ENCODE assay signal across 7 mouse cellular contexts in the genomic region with DNA sequence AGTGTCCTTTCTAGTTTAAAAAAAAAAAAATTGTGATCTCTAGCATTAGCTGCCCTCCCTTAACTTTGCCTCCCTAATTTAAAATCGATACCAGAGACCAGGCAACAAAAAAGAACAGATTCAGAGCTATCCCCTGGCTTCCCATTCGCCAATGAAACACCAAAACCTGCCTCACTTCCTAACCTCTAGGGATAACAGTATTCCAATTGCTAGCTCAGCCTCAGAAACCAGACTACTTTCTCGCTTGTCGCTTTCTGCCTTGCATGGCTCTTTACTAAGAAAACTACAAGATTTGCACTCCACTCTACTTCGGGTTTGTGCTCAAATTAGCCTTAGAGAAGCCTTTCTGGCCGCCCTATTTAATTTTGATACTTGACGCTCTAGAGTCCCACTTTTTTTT. TPM values are rescaled to one million over a fixed set of nuclear protein-coding genes. Genes with fewer than 3 reads are reported as not detected.
DNase-seq lines count a peak whose midpoint lies in the region; ATAC-seq and TF ChIP-seq lines count a peak whose summit lies in the region.

No protein-coding gene starts in this region.

- peak; percentile 11 for DNase-seq in ovary, postnatal 14 days (ENCODE audit: low spot score)
- no peak for DNase-seq in ovary, postnatal 10 days (ENCODE audit: low spot score)
- DNase-seq in limb, embryonic 14.5 days (ENCODE audit: low spot score), result no peak
- DNase-seq in frontal cortex, postnatal 25 days (ENCODE audit: low spot score in 2 of 2), result no peak
- no peak for DNase-seq in thymus, adult 18-20 months

- peak overlapping the region; percentile 81 for H3K9ac ChIP-seq in limb, embryonic 14.5 days (ENCODE audit: low read depth, low read length, severe bottlenecking)
- peak overlapping the region; percentile 16; the same call in 1 of the 2 replicates for H3K9ac ChIP-seq in stomach, embryonic 15.5 days

- peaks cover 7% of the 10 kb centered on the region for H3K4me1 ChIP-seq in limb, embryonic 14.5 days (ENCODE audit: control insufficient read depth, insufficient read depth, low read length)
- H3K4me1 ChIP-seq in stomach, embryonic 15.5 days, result peaks cover 4% of the 10 kb centered on the region; the same call in 1 of the 2 replicates

- H3K27ac ChIP-seq in limb, embryonic 14.5 days (replicated peaks; ENCODE audit: low read depth, low read length), result peak overlapping the region; percentile 79
- H3K27ac ChIP-seq in stomach, embryonic 15.5 days, result peak overlapping the region; percentile 81

- peak overlapping the region; percentile 87 for H3K4me3 ChIP-seq in limb, embryonic 14.5 days (replicated peaks; ENCODE audit: low read length)
- H3K4me3 ChIP-seq in stomach, embryonic 15.5 days (replicated peaks), result peak overlapping the region; percentile 84

- TF ChIP-seq POLR2A in limb, embryonic 14.5 days (IDR thresholded peaks at IDR 0.05; ENCODE audit: borderline replicate concordance, extremely low read depth, insufficient read depth, insufficient read length), result no peak

- WGBS in limb, embryonic 14.5 days, result 22% methylated on average over 7 of the region's 7 CpGs
- 24% methylated on average over 7 of the region's 7 CpGs for WGBS in stomach, embryonic 15.5 days

- peaks cover 25% of the 10 kb centered on the region for H3K36me3 ChIP-seq in limb, embryonic 14.5 days (ENCODE audit: control insufficient read depth, insufficient read depth, low read length)
- H3K36me3 ChIP-seq in stomach, embryonic 15.5 days, result peaks cover 14% of the 10 kb centered on the region

- no peaks in the 10 kb centered on the region for H3K9me3 ChIP-seq in limb, embryonic 14.5 days (ENCODE audit: control insufficient read depth, low read length)
- no peaks in the 10 kb centered on the region for H3K9me3 ChIP-seq in stomach, embryonic 15.5 days

- H3K4me2 ChIP-seq in limb, embryonic 14.5 days (replicated peaks; ENCODE audit: low read depth, low read length, severe bottlenecking), result peak overlapping the region; percentile 65
- peak overlapping the region; percentile 64 for H3K4me2 ChIP-seq in stomach, embryonic 15.5 days

- no peaks in the 10 kb centered on the region for H3K27me3 ChIP-seq in limb, embryonic 14.5 days (ENCODE audit: control insufficient read depth, insufficient read depth, low read length)
- H3K27me3 ChIP-seq in stomach, embryonic 15.5 days (replicated peaks), result no peaks in the 10 kb centered on the region

- ATAC-seq in erythroid progenitor cell, adult 5-6 weeks (replicated peaks; ENCODE audit: low FRiP score, poor library complexity, severe bottlenecking), result peak; percentile 20
- 0 out of 2 replicates have a peak, but pooled peaks have one; percentile 14 for ATAC-seq in limb, embryonic 14.5 days (ENCODE audit: low FRiP score, low read depth)
- ATAC-seq in stomach, embryonic 15.5 days (ENCODE audit: insufficient read depth, low FRiP score, low read depth), result no peak

RNA-seq across cellular contexts. Expression of a gene that starts 0.4 kb away (rescaled TPM):
- total RNA-seq in erythroid progenitor cell, adult 5-6 weeks (2015; ENCODE audit: low replicate concordance), result 56.2 and 83.6 TPM in 2 replicates
- 37.7 and 84.2 TPM in 2 replicates for total RNA-seq in erythroid progenitor cell, adult 5-6 weeks (2017; ENCODE audit: low replicate concordance)
- polyA plus RNA-seq in limb, embryonic 14.5 days (2012; rRNA removed), result 44.1 and 53.8 TPM in 2 replicates
- polyA plus RNA-seq in limb, embryonic 14.5 days (2014; fragmentation: Nextera tagmentation; extraction: Ambion mirVana), result 46.1 and 50.9 TPM in 2 replicates
- polyA plus RNA-seq in stomach, embryonic 15.5 days (2015; fragmentation: Nextera tagmentation; extraction: Ambion mirVana), result 44.0 and 44.7 TPM in 2 replicates

RNA-seq across cellular contexts. Expression of a gene that starts 15.2 kb away (rescaled TPM):
- 43.2 and 59.5 TPM in 2 replicates for total RNA-seq in erythroid progenitor cell, adult 5-6 weeks (2015; ENCODE audit: low replicate concordance)
- total RNA-seq in erythroid progenitor cell, adult 5-6 weeks (2017; ENCODE audit: low replicate concordance), result 102 and 123 TPM in 2 replicates
- polyA plus RNA-seq in limb, embryonic 14.5 days (2012; rRNA removed), result 113 and 155 TPM in 2 replicates
- polyA plus RNA-seq in limb, embryonic 14.5 days (2014; fragmentation: Nextera tagmentation; extraction: Ambion mirVana), result 294 and 303 TPM in 2 replicates
- 312 and 324 TPM in 2 replicates for polyA plus RNA-seq in stomach, embryonic 15.5 days (2015; fragmentation: Nextera tagmentation; extraction: Ambion mirVana)

RNA-seq across cellular contexts. Expression of a gene that starts 25.9 kb away (rescaled TPM):
- not detected in 2 replicates for total RNA-seq in erythroid progenitor cell, adult 5-6 weeks (2015; ENCODE audit: low replicate concordance)
- 1.8 TPM in 1 of 2 replicates, not detected in the other for total RNA-seq in erythroid progenitor cell, adult 5-6 weeks (2017; ENCODE audit: low replicate concordance)
- 8.4 and 10.9 TPM in 2 replicates for polyA plus RNA-seq in limb, embryonic 14.5 days (2012; rRNA removed)
- polyA plus RNA-seq in limb, embryonic 14.5 days (2014; fragmentation: Nextera tagmentation; extraction: Ambion mirVana), result 4.4 and 5.4 TPM in 2 replicates
- 5.3 and 5.6 TPM in 2 replicates for polyA plus RNA-seq in stomach, embryonic 15.5 days (2015; fragmentation: Nextera tagmentation; extraction: Ambion mirVana)

RNA-seq across cellular contexts. Expression of a gene that starts 35.7 kb away (rescaled TPM):
- total RNA-seq in erythroid progenitor cell, adult 5-6 weeks (2015; ENCODE audit: low replicate concordance), result 8.8 and 10.1 TPM in 2 replicates
- total RNA-seq in erythroid progenitor cell, adult 5-6 weeks (2017; ENCODE audit: low replicate concordance), result 5.8 and 26.0 TPM in 2 replicates
- 16.6 and 20.6 TPM in 2 replicates for polyA plus RNA-seq in limb, embryonic 14.5 days (2012; rRNA removed)
- 16.6 and 21.1 TPM in 2 replicates for polyA plus RNA-seq in limb, embryonic 14.5 days (2014; fragmentation: Nextera tagmentation; extraction: Ambion mirVana)
- polyA plus RNA-seq in stomach, embryonic 15.5 days (2015; fragmentation: Nextera tagmentation; extraction: Ambion mirVana), result 25.2 and 26.7 TPM in 2 replicates

RNA-seq across cellular contexts. Expression of a gene that starts 37.5 kb away (rescaled TPM):
- 23.5 and 24.9 TPM in 2 replicates for total RNA-seq in erythroid progenitor cell, adult 5-6 weeks (2015; ENCODE audit: low replicate concordance)
- 21.3 and 24.0 TPM in 2 replicates for total RNA-seq in erythroid progenitor cell, adult 5-6 weeks (2017; ENCODE audit: low replicate concordance)
- polyA plus RNA-seq in limb, embryonic 14.5 days (2012; rRNA removed), result 22.0 and 23.3 TPM in 2 replicates
- 19.9 and 24.8 TPM in 2 replicates for polyA plus RNA-seq in limb, embryonic 14.5 days (2014; fragmentation: Nextera tagmentation; extraction: Ambion mirVana)
- 20.5 TPM in 2 replicates for polyA plus RNA-seq in stomach, embryonic 15.5 days (2015; fragmentation: Nextera tagmentation; extraction: Ambion mirVana)
